Mouse (Mus musculus): Measurements from ENCODE around the gene Mpp3.
"Not testable (repeated sequence)": the region's sequence is repeated elsewhere in the genome, so short reads cannot be mapped to it uniquely, and the experiment has no call there.

Mpp3 gene

DNA sequence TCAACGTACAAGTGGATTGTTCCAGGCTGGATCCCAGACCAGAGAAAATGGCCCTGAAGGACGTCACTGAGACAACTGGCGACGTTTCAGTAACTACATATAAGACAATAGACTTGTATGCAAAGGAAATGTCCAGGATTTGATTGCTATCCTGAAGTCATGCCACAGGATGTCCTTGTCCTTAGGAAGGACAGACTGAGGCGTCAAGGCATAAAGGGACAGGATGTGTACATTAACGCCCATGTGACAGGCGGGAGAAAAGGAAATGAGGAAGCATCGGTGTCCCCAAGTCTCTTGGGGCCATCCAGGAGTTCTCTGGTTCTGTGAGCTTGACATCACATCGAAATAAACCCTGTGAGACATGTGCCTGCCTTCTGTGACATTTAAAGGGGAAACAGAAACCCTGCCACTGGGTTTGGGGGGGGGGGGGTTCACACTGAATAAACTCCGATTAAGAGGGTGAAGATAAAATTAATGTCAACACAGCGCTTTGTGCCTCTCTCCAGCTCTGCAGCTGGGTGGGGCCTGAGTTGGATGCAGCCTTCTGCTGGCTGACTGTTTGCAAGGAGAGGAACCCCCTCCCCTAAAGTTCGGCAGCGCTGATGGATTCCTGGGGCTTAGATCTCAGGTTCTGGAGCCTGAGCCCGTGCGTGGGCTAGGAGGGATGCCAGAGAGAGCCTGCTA lies 19.2 kb downstream of the Mpp3 start:
- no peak for DNase-seq

GRCm38 (mm10) chr11:102008372-102008771 lies 19.9 kb downstream of the Mpp3 start:
- DNase-seq = no peak

DNA sequence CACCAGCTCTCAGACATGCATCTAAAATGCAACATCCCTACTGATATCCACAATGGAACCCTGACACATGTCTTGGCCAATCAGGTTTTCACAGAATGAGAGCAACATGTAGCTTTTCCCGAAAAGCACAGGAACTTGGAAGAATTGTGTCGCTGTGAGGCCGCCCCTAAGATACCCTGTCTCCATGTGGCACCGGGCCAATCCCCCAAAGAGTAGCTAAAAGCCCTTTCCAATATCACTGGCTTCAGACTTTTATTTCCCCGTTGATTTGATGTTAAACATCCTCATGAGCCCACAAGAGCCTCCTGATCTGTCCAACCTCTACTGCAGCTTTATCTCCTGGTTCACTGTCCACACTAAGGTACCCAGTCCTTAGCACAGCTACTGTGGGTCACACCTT lies 21.6 kb downstream of the Mpp3 start:
- no peak for DNase-seq

GRCm38 (mm10) chr11:102006271-102006670 lies 22.0 kb downstream of the Mpp3 start:
- no peak for DNase-seq

DNA sequence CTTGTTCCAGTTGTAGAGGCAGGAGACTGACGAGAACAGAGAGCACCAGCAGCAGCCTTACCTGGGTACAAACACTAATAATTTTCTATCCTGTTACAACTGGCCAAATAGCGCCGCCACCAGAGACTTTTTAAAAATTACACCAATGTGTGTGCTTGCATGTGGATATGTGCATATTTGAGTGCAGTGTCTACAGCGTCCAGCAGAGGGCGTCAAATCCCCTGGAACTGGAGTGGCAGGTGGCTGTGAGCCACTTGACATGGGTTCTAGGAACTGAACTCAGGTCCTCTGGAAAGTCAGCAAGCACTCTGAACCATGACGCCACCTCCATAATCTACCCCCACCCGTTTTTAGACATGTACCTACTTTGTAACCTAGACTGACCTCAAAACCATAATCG lies 24.0 kb downstream of the Mpp3 start:
- DNase-seq = peak; percentile 18

GRCm38 (mm10) chr11:101999466-101999865 lies 28.8 kb downstream of the Mpp3 start:
- DNase-seq = no peak

- no peak for DNase-seq
These were observed 30.0 kb downstream of the Mpp3 start for GRCm38 (mm10) chr11:101998258-101998657.

DNA sequence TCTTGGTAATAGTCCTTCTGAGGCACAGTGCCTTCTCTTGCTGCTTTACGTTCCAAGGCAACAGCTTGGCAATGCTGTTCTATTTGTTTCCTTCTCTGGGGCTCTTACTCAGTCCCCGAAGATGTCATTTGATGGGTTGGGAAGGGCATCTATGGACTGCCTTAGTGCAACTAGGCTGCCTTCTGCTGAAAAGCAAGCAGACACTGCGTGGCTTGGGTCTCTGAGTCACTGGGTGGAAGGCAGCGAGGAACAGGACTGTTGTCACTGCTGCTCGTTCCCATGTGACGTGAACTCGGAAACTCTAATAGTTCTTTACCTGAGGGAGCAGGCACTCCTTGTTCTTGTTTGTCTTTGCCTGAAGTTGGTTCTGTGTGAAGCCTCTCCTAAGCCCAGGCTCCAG lies 32.3 kb downstream of the Mpp3 start:
- no peak for DNase-seq

DNA sequence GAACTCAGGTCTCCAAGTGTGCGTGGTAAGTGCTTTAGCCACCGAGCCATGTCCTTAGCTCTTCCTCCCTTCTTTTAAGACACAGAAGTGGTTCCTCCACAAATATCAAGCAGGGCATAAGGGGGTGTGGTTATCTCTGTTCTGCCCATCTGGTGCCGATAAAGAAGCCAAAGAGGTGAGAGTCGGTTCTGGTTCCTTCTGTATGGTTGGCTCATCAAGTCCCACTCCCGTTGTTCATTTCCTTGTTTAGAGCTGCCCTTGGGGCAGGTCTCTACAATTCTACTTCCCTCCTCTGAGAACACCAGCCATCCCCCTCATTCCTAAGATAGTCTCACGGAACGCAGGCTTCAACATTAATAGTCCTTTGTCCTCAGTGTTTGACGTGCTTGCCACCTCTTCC lies 34.2 kb downstream of the Mpp3 start:
- DNase-seq = peak; percentile 63

GRCm38 (mm10) chr11:101992411-101992810 lies 35.9 kb downstream of the Mpp3 start:
- DNase-seq = no peak

- no peak for DNase-seq
These were observed 36.4 kb downstream of the Mpp3 start for GRCm38 (mm10) chr11:101991813-101992212.

DNA sequence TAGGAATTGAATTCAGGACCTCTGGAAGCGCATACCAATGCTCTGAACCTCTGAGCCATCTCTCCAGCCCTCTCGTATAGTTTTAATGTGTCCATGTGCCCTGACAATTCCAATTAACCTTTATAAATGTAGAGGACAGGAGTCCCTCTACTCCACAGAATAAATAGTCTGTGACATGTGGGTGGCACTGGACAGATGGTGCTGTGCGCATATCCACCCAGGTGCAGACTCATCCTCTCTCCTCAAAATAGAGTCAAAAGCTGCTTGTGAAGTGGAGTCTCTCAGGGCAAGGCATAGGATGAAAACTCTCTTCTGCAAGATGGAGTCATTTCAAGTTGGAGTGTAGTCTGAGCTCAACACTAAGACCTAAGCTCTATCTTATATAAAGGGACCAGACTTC lies 38.0 kb downstream of the Mpp3 start:
- no peak for DNase-seq

GRCm38 (mm10) chr11:101986913-101987312 lies 41.3 kb downstream of the Mpp3 start, which contains the start of gene Dusp3:
Gene Dusp3, minus strand, starts transcription at chr11:101987013.
- no peak for DNase-seq

DNA sequence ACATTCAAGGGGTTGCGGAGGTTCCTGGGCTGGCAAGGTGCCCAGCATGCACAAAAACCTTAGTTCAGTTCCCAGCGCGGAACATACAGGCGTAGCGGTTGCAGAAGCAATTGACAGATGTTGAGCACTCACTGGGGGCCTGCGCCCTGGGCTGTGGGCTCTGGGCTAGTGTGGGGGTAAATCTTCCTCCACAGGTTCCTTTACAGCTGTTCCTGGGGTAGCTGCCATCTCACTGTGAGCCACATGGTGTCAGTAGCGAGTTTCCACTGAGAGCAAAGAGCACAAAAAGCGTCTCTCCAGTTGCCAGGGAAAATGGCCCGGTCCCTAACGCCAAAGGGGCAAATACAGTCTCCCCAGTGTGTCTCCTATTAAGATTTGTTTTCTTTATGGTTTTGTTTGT lies 42.3 kb downstream of the Mpp3 start:
- DNase-seq = peak; percentile 81

GRCm38 (mm10) chr11:101985450-101985849 lies 42.8 kb downstream of the Mpp3 start:
- DNase-seq = not testable (repeated sequence)

GRCm38 (mm10) chr11:101984054-101985025 lies 43.9 kb downstream of the Mpp3 start, which contains the start of gene Cfap97d1:
Gene Cfap97d1, plus strand, starts transcription at chr11:101984279.
- DNase-seq = peak; percentile 85

GRCm38 (mm10) chr11:101983431-101983921 lies 44.8 kb downstream of the Mpp3 start:
- DNase-seq = no peak

DNA sequence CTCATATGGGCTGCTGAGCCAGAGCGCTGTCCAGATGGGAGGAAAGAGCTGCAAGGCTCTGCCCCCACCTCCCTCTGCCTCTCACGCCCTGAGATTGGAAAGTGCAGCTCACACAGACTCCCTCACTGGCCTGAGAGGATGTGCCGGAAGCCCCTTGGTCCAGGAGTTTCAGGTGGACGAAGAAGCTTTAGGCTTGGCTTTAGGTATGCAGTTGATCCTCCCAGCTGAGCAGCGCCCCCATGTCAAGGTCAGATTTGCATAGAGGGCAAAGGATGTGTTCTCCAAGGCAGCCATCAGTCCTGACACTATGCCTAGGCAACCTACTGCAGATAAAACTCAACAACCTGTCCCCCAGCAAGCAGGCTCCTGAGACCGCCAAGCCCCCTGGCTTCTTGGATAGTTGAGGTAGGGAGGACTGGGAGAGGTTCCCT lies 45.3 kb downstream of the Mpp3 start:
- DNase-seq = no peak

DNA sequence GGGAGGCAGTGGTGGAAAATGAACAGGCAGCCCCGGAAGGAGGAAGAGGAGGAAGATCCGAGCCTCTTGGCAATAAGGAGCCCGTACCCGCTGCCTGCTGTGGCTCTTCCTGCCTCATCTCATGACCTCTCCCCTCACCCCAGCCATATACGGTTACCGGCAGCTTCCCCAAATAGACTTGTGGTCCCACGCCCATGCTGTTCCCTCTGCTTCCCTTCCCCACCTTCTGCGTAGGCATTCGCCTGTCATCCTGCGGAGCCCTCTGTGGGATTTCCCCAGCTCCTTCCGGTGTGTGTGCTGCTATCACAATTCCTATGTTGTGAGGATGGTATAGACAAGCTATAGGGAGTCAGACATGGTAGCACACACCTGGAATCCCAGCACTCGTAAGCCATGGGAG lies 46.4 kb downstream of the Mpp3 start:
- peak; percentile 16 for DNase-seq

DNA sequence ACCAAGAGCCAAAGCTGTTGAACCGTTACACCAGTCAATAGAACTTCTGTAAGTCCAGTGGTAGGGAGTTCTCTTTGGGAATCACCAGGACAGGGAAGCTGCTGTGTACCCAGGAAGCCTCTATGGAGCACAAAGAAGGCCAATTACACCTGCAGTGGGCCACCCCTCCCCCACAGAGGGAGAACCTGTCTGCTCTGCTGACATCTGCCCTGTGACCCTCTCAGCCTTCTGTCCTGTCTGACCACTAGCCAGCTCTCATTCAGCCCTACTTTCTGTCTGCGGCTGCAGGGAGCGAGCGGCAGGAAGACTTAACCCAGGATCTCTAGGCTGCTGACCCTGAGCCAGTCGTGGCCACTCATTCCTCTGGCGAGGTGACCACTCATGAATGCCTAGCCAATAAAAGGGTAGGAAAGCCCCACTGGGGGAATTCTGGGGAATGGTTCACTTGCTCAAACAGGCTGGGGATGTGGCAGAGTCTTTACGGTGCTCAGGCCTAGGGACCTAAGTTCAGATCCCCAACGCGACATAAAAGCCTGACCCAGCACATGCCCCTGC lies 47.6 kb downstream of the Mpp3 start:
- DNase-seq = no peak

GRCm38 (mm10) chr11:101979140-101979539 lies 49.1 kb downstream of the Mpp3 start:
- no peak for DNase-seq

- DNase-seq = no peak
These were observed 51.3 kb downstream of the Mpp3 start for GRCm38 (mm10) chr11:101976949-101977348.

GRCm38 (mm10) chr11:101974923-101975322 lies 53.3 kb downstream of the Mpp3 start:
- peak; percentile 41 for DNase-seq
